Mouse (Mus musculus) right cerebral cortex, adult 2 months (tissue): ENCODE results near the gene Crip1.
"Not testable (repeated sequence)": the region's sequence is repeated elsewhere in the genome, so short reads cannot be mapped to it uniquely, and the experiment has no call there.

ENCODE experiments used
- DNase-seq, 2 experiments: peaks; one replicate each; pipeline ENCODE4 v3.0.0; 2021 to 2022; ENCODE audit warnings: low spot score in 2 of 2

Crip1 gene

DNA sequence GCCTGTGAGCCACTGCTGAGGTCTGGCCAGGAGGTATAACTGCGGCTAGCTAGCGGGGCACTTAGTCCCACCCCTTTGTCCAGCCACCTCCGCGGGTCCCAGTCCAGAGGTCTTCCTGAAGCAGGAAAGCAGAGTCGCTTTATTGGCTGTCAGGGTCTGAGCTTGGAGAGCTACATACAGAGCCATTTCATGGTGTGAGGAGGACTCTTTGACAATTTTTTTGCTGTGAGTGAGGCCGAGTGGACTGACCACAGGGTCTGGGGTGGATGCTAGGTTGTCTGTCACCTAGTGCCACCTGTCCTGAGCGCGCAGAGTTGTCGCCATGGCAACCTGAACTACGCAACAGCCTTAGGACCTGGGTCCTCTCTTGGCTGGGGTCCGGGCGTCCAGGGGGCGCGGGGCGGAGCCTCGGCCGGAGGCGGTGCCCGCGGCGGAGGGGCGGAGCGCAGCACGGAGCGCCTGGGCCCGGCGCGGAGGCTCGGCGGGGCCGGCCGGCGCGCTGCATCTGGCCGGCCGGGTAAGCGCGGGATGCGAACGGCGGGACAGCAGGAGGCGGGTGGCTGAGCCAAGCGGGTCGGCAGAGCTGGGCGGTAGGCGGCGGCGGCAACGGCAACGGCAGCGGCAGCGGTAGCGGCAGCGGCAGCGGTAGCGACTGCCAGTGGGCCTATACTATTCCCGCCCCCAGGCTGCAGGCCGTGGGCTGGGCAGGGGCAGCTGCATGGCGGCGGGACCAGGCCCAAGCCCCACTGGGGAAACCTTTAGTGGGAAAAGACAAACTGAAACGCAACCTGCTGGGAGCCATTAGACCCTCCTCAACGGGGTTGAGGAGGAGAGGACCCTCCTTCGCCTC lies 39.6 kb downstream of the Crip1 start, which contains the start of gene Tmem121:
Gene Tmem121, plus strand, starts transcription at position 489 of the 850 bp plus-strand sequence.
- DNase-seq: peak in 1 of 2 experiments; percentile 30

DNA sequence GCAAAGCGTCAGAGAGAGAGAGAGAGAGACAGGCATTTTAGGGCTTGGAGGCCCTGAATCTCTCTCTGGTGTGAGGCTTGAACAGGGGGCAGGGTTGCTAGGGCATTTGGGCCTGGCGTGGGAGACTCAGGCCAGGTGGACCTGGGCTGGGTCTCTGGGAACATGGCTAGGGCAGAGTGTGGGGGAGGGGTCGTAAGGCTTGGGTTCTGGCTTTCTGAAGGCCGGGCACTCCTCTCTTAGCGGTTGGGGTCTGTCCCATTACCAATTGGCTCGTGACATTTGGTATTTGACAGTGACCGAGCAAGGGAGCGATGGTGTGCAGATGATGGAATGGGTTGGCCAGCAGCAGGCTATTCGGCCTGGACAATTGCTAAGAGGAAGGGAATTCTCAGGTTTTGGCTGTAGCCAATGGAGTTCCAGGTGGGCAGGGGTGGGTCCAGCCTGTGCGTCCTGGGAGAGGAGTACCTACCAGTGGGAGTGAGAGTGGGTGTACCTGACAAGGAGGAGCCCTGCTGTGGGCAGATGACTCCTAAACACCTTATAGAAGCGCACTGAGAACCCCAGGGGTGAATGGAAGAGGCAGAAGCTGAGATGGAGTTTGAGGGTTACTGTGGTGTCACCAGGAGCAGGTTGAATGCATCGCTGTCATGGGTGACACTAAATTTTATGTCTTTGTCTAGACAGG lies 40.4 kb downstream of the Crip1 start:
- DNase-seq: no peak

DNA sequence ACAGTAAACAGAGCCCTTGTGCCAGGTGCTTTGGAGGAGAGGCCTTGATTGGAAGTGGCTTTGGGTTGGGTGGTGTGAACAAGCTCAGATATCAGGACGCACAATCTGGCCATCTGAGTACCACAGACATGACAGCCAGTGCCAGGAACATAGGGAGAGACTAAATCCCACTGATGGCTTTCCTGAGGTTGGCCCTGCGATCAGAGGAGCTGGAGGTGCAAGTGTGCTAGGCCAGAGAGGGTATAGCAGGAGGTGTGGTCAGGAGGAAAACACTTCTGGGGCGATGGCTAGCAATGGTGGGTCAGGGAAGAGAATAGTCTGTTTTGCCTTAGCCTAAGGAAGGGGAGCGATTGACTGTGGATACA lies 40.9 kb downstream of the Crip1 start:
- DNase-seq: no peak

DNA sequence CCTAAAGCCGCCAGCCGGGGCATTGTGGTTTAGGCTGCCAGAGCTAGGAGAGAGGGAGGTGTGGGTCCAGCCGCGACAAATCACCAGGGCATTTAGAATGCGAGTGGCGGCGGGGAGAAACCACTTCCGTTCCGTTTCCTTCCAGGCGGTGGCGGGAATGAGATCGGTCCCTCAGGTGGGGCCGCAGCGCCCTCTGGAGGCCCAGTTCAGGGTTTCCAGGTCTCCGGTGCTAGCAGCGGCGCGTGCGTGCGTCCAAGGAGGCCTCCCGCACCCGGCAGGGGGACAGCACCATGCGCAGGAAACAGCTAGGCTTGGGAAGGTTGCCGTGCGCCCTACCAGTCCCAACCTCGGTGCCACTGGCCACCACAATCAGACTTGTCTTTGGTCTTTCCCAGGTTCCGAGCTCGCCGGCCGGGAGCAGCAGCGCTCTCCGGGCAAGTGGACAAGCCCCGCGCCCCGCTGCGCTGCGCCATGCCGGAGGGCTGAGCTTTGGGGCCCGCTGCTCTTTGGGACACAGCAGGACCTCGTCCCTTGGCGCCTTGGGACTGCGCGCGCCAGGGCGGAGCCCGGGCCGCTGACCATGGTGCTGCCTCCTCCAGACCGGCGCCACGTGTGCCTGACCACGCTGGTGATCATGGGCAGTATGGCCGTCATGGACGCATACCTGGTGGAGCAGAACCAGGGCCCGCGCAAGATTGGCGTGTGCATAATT lies 41.6 kb downstream of the Crip1 start:
- DNase-seq: peak; percentile 93 to 96

DNA sequence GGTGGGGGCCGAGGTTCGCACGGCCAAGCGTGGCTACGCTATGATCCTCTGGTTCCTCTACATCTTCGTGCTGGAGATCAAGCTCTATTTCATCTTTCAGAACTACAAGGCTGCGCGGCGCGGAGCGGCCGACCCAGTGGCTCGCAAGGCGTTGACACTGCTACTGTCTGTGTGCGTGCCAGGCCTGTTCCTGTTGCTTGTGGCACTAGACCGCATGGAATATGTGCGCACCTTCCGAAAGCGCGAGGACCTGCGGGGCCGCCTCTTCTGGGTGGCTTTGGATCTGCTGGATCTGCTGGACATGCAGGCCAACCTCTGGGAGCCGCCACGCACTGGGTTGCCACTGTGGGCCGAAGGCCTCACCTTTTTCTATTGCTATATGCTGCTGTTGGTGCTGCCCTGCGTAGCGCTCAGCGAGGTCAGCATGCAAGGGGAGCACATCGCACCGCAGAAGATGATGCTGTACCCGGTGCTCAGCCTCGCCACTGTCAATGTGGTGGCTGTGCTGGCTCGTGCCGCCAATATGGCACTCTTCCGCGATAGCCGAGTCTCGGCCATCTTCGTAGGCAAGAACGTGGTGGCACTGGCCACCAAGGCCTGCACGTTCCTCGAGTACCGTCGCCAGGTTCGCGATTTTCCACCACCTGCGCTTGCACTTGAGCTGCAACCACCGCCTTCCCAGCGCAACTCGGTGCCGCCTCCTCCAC lies 42.4 kb downstream of the Crip1 start:
- no peak for DNase-seq

DNA sequence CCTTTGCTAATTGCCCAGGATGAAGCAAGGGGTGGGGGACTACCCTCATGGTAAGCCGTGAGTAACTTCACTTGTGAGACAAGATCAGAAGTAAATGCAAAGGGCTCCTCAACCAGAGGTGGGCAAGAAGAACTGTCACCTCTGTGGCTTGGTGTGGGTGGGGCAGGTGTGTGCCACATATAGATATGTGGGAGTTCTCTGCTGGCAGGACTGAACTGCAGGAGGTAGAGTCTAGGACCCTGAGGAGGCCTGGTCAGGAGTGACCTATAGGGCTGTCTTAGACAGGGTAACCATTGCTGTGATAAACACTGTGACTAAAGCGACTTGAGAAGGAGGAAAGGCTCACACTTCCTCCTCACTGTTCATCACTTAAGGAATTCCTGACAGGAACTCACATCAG lies 47.3 kb downstream of the Crip1 start:
- DNase-seq: no peak

DNA sequence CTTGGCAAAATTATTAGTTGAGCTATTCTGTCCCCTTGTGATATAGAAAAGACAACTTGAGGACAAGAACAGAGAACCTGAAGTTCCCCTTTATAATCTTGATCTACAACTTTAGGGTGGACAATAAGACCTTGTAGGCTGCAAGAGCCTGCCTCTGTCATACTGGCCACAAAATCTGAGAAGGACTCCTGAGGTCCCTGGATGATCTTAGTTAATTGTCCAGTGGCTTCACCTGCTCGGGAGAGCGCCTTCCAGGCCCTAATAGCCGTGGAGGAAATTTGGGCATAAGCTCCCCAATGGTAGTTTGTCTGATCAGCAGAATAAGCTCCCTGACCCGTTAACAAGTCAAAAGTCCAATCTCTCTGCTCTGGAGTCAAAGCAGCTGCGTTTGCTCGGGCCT lies 53.0 kb downstream of the Crip1 start:
- DNase-seq: not testable (repeated sequence)

DNA sequence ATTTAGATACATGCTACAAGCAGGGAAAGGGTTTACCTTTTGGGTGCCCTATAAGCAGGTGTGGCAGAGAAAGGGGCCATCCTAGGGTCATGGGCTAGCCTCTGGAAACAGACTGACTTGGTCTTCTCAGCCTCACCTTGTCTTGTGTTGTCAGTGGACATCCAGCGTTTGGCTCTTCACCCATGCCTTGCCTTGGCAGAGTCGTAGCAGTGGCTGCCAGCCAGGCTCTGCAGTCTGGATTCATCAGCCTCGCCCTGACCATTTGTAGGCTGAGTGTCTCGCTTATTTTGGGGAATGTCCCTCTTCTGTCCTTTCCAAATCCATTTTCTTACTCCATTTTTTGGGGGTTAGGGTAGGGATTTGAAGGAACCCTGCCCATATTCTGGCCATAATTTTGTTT lies 55.2 kb downstream of the Crip1 start:
- no peak for DNase-seq

DNA sequence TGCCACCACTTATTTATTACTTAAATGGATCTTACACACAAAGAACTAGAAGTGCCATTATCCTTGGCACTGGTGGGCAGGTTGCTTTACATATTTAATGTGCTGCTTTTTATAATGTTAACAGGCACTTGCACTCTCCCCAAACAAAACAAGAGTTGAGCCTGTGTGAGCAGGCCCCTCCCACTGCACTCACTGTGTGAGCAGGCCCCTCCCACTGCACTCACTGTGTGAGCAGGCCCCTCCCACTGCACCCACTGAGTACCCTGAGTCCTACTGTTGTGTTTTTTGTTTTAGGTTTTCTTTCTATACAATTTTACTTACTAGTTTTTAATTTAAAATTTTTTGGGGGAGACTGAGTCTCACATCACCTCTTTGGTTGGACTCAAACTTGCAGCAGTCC lies 55.9 kb downstream of the Crip1 start:
- no peak for DNase-seq
